Mouse (Mus musculus) Patski (cell line): ENCODE data around the gene Ppp5c. TPM values are rescaled to one million over a fixed set of nuclear protein-coding genes. Genes with fewer than 3 reads are reported as not detected.

Experiments used
- ATAC-seq: fragments of 100-300 bp; one replicate; pipeline ENCODE4 v1.8.0; 2021
- CTCF ChIA-PET: fragments of 350-600 bp; sonication (Branson Sonifier 250); formaldehyde crosslinking; loops from one replicate; lab custom pipeline; 2022; ENCODE audit warnings: inconsistent platforms; lab: Charles Lee
- POLR2A ChIA-PET: fragments of 350-600 bp; sonication (Branson Sonifier 250); formaldehyde crosslinking; loops from one replicate; lab custom pipeline; 2022; ENCODE audit warnings: antibody characterized with exemption, inconsistent platforms; lab: Charles Lee
- DNase-seq: peaks from one replicate; pipeline ENCODE4 v3.0.0-alpha.2; 2011; ENCODE audit warnings: low read depth, low spot score
- H3K27me3 ChIP-seq: fragments of 371-371 bp; one replicate; pipeline ENCODE4 v1.5.1; 2021
- CTCF ChIP-seq: fragments of 100-300 bp; IDR thresholded peaks from one replicate; pipeline ENCODE4 v1.5.1; 2021
- in situ Hi-C: fragments of 300-500 bp; cut with MboI; formaldehyde crosslinking; loops from 3 replicates; pipeline ENCODE4 v1.11.1; 2018; ENCODE audit warnings: low pct_unique_long_range_greater_than_20kb, mixed read lengths
- polyA plus RNA-seq: library from polyadenylated mRNA; unstranded; gene quantifications from one replicate; pipeline ENCODE4 v1.2.3, GENCODE M21; 2021

Gene Ppp5c
- polyA plus RNA-seq, 1 experiment from 2014 or later = 106 TPM

GRCm38 (mm10) chr7:17054325-17054989 lies 26.7 kb upstream of the Ppp5c start:
- in situ Hi-C loops = no loop called here
- ATAC-seq = no peak
- ChIA-PET CTCF (interaction anchor here (1.0 to 1.7 kb wide), 2 partner anchors 14 to 26 kb away, joined by 3 to 4 read pairs; no protein-coding TSS in a partner anchor), POLR2A (no interaction called here)
- DNase-seq = no peak
- H3K27me3 ChIP-seq = no peaks in the 10 kb centered on the region
- no peak for TF ChIP-seq CTCF

GRCm38 (mm10) chr7:17050933-17051594 lies 23.3 kb upstream of the Ppp5c start:
- ATAC-seq = no peak
- in situ Hi-C loops = no loop called here
- ChIA-PET CTCF (interaction anchor here (0.6 to 1.6 kb wide), 11 partner anchors 8 to 123 kb away, joined by 3 to 6 read pairs (median 3); partner anchors contain the start of gene Pnmal2), POLR2A (no interaction called here)
- H3K27me3 ChIP-seq = no peaks in the 10 kb centered on the region
- TF ChIP-seq CTCF = no peak
- no peak for DNase-seq

GRCm38 (mm10) chr7:17050491-17050890 lies 22.8 kb upstream of the Ppp5c start:
- ATAC-seq = no peak
- ChIA-PET CTCF (interaction anchor here (0.7 to 1.6 kb wide), 8 partner anchors 14 to 122 kb away, joined by 3 to 6 read pairs (median 3); no protein-coding TSS in a partner anchor), POLR2A (no interaction called here)
- in situ Hi-C loops = no loop called here
- DNase-seq = no peak
- no peaks in the 10 kb centered on the region for H3K27me3 ChIP-seq
- TF ChIP-seq CTCF = no peak

- ATAC-seq (no peak), DNase-seq (no peak)
- no peak for TF ChIP-seq CTCF
- in situ Hi-C loops = no loop called here
- POLR2A ChIA-PET = no interaction called here
- CTCF ChIA-PET = no interaction called here
- H3K27me3 ChIP-seq = no peaks in the 10 kb centered on the region
Measured at GRCm38 (mm10) chr7:17048431-17049190, 20.9 kb upstream of the Ppp5c start.

GRCm38 (mm10) chr7:17047041-17047682 lies 19.4 kb upstream of the Ppp5c start:
- CTCF ChIA-PET = no interaction called here
- no peak for DNase-seq
- no peak for TF ChIP-seq CTCF
- H3K27me3 ChIP-seq = no peaks in the 10 kb centered on the region
- no peak for ATAC-seq
- POLR2A ChIA-PET = no interaction called here
- in situ Hi-C loops = no loop called here

GRCm38 (mm10) chr7:17045743-17046142 lies 18.0 kb upstream of the Ppp5c start:
- DNase-seq (no peak), ATAC-seq (no peak)
- CTCF ChIA-PET = interaction anchor here (1.0 to 1.4 kb wide), 3 partner anchors 43 to 113 kb away, joined by 3 to 4 read pairs (median 3); no protein-coding TSS in a partner anchor
- in situ Hi-C loops = no loop called here
- TF ChIP-seq CTCF = no peak
- POLR2A ChIA-PET = interaction anchor here (1.2 kb wide), 1 partner anchor 14 kb away, joined by 3 read pairs; no protein-coding TSS in a partner anchor
- H3K27me3 ChIP-seq = peaks cover 4% of the 10 kb centered on the region

GRCm38 (mm10) chr7:17039373-17039772 lies 11.6 kb upstream of the Ppp5c start:
- ChIA-PET POLR2A (no interaction called here), CTCF (interaction anchor here (1.3 kb wide), 1 partner anchor 15 kb away, joined by 3 read pairs; no protein-coding TSS in a partner anchor)
- DNase-seq (no peak), ATAC-seq (no peak)
- in situ Hi-C loops = no loop called here
- H3K27me3 ChIP-seq = peaks cover 8% of the 10 kb centered on the region
- TF ChIP-seq CTCF = no peak

- no peak for TF ChIP-seq CTCF
- in situ Hi-C loops = no loop called here
- no peak for DNase-seq
- CTCF ChIA-PET = no interaction called here
- no peak for ATAC-seq
- H3K27me3 ChIP-seq = peaks cover 8% of the 10 kb centered on the region
- POLR2A ChIA-PET = no interaction called here
Measured at GRCm38 (mm10) chr7:17038018-17038695, 10.4 kb upstream of the Ppp5c start.

- DNase-seq (no peak), ATAC-seq (no peak)
- no peak for TF ChIP-seq CTCF
- POLR2A ChIA-PET = no interaction called here
- in situ Hi-C loops = no loop called here
- H3K27me3 ChIP-seq = no peaks in the 10 kb centered on the region
- CTCF ChIA-PET = no interaction called here
Measured at GRCm38 (mm10) chr7:17030239-17030638, 2.5 kb upstream of the Ppp5c start.
